Mouse (Mus musculus) midbrain, embryonic 16.5 days (tissue): ENCODE measurements around the gene C4bp. TPM values are rescaled to one million over a fixed set of nuclear protein-coding genes. Genes with fewer than 3 reads are reported as not detected.

Experiments used
- ATAC-seq: fragments of 200-750 bp; cut with Nextera tagmentation; 2 replicates; pipeline ENCODE4 v1.8.0; 2017; ENCODE audit warnings: moderate TSS enrichment
- H3K27ac ChIP-seq: fragments of 300-500 bp; sonication (generic); 2 replicates; pipeline ENCODE4 v1.5.1; 2014; ENCODE audit warnings: mild to moderate bottlenecking, low read length, mixed read lengths
- H3K27me3 ChIP-seq: fragments of 300-500 bp; sonication (generic); 2 replicates; pipeline ENCODE4 v1.6.1; 2014; ENCODE audit warnings: low read depth, low read length, mixed read lengths; ENCODE audit not compliant: control insufficient read depth, insufficient read depth
- H3K36me3 ChIP-seq: fragments of 300-500 bp; sonication (generic); 2 replicates; pipeline ENCODE4 v1.6.1; 2014; ENCODE audit warnings: mild to moderate bottlenecking, low read length, moderate library complexity, mixed read lengths; ENCODE audit not compliant: control insufficient read depth, insufficient read depth
- H3K4me1 ChIP-seq: fragments of 300-500 bp; sonication (generic); 2 replicates; pipeline ENCODE4 v1.6.1; 2014; ENCODE audit warnings: mild to moderate bottlenecking, low read length, mixed read lengths; ENCODE audit not compliant: control insufficient read depth, insufficient read depth
- H3K4me2 ChIP-seq: fragments of 300-500 bp; sonication (generic); 2 replicates; pipeline ENCODE4 v1.6.1; 2014; ENCODE audit warnings: mild to moderate bottlenecking, low read length, mixed read lengths
- H3K4me3 ChIP-seq: fragments of 300-500 bp; sonication (generic); 2 replicates; pipeline ENCODE4 v1.5.1; 2014; ENCODE audit warnings: low read depth, mild to moderate bottlenecking, low read length, moderate library complexity, mixed read lengths
- H3K9ac ChIP-seq: fragments of 300-500 bp; sonication (generic); 2 replicates; pipeline ENCODE4 v1.6.1; 2014; ENCODE audit warnings: low read depth, low read length, mixed read lengths
- H3K9me3 ChIP-seq: fragments of 300-500 bp; sonication (generic); replicated peaks from 2 replicates; pipeline ENCODE4 v1.6.1; 2014; ENCODE audit warnings: mild to moderate bottlenecking, low read length, mixed read lengths; ENCODE audit not compliant: control insufficient read depth, poor library complexity, severe bottlenecking
- WGBS: fragments of 180-500 bp; shearing (Covaris S2); extraction: QIAGEN DNeasy Blood & Tissue Kit; methylation state at CpG from one replicate; pipeline ENCODE4 v1.1.7; 2014; 5-methylcytosine and 5-hydroxymethylcytosine counted together
- polyA plus RNA-seq: library from polyadenylated mRNA; unstranded; fragments of >200 nt; fragmentation: Nextera tagmentation; extraction: Ambion mirVana; gene quantifications from 2 replicates; pipeline ENCODE4 v1.2.1, GENCODE M21; 2015

Gene C4bp
- polyA plus RNA-seq, 1 experiment from 2014 or later, result 0.05 TPM

GRCm38 (mm10) chr1:130596291-130596690 is 65.1 kb downstream of the C4bp start:
- no peaks in the 10 kb centered on the region for H3K27me3 ChIP-seq
- no peak for ATAC-seq
- H3K27ac ChIP-seq, result no peak overlapping the region
- no peak overlapping the region for H3K4me3 ChIP-seq
- no peak overlapping the region for H3K4me2 ChIP-seq
- no peaks in the 10 kb centered on the region for H3K36me3 ChIP-seq
- no peaks in the 10 kb centered on the region for H3K9me3 ChIP-seq
- no peak overlapping the region for H3K9ac ChIP-seq
- no peaks in the 10 kb centered on the region for H3K4me1 ChIP-seq
- WGBS, result 96% methylated on average over 2 of the region's 2 CpGs

DNA sequence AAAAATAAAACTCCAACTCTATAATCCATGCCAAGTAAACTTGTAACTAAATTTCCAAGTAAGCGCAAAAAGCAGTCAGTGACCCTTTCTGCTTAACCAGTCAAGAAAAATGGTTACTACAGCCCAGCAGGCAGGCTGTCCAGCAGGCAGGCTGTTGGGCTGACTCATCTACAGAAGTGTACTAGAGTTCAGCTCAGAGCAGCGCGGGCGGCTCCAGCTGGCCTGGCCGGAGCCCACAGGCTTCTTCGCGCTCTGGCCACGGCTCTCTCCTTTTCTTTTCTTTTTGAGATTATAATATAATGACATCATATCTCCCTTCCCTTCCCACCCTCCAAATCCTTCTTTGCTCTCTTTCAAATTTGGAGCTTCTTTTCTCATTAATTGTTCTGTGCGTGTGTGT is 72.8 kb downstream of the C4bp start:
- H3K27ac ChIP-seq, result no peak overlapping the region
- no peaks in the 10 kb centered on the region for H3K36me3 ChIP-seq
- H3K27me3 ChIP-seq, result no peaks in the 10 kb centered on the region
- H3K4me3 ChIP-seq, result no peak overlapping the region
- no peaks in the 10 kb centered on the region for H3K9me3 ChIP-seq
- H3K9ac ChIP-seq, result no peak overlapping the region
- ATAC-seq, result no peak
- no peak overlapping the region for H3K4me2 ChIP-seq
- 78% methylated on average over 8 of the region's 9 CpGs for whole genome bisulfite sequencing
- no peaks in the 10 kb centered on the region for H3K4me1 ChIP-seq

Other genes with a start within 250 kb of the C4bp start
- gene Cd55b, start 238.6 kb downstream of the C4bp start, polyA plus RNA-seq, result not detected in 2 replicates
- 11.4 and 15.5 TPM in 2 replicates for gene Cd55, start 198.9 kb downstream of the C4bp start, polyA plus RNA-seq
- not detected in 2 replicates for gene Zp3r, start 32.0 kb downstream of the C4bp start, polyA plus RNA-seq
- gene Gm29427, start 54.2 kb upstream of the C4bp start, polyA plus RNA-seq, result not detected in 2 replicates
- 15.3 and 17.1 TPM in 2 replicates for gene Yod1, start 55.7 kb upstream of the C4bp start, polyA plus RNA-seq
- 24.1 and 26.6 TPM in 2 replicates for gene Pfkfb2, start 67.6 kb upstream of the C4bp start, polyA plus RNA-seq
- gene AA986860, start 70.3 kb upstream of the C4bp start, polyA plus RNA-seq, result 0.09 and 0.38 TPM in 2 replicates
- not detected in 2 replicates for gene Fcamr, start 139.3 kb upstream of the C4bp start, polyA plus RNA-seq
- gene Pigr, start 165.1 kb upstream of the C4bp start, polyA plus RNA-seq, result not detected in 2 replicates
- 0.42 and 0.74 TPM in 2 replicates for gene Fcmr, start 204.0 kb upstream of the C4bp start, polyA plus RNA-seq
- not detected in 2 replicates for gene Il24, start 225.8 kb upstream of the C4bp start, polyA plus RNA-seq
- gene Il20, start 249.8 kb upstream of the C4bp start, polyA plus RNA-seq, result not detected in 2 replicates